ENCODE assay signal across 1 mouse cellular context in the genomic region with DNA sequence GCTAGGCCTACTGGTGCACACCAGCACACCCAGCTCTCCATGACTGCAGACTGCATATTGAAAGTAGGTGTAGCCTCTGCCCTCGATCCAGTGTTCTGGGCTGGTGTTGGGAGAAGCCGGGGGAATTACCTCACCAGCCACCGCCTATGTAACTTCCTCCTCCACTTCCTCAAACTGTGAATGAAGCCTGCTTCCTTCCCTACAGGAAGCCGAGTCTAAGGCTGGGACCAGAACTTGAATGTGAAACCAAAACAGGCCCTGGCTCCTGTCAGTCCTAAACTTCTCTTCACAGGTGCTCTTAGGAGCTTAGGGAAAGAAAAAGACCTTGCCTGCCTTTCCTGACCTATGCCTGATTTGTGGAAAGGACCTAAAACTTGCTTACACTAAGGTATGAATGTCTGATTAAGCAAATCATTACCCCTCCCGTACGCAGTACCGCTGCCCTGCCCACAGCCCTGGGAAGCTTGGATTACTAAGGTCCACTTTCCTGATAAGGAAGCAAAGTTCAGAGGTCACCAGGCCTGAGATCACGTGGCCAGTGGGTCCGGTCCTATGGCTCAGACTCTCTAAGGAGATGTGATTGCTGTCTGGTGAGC.
TF ChIP-seq lines count a peak whose summit lies in the region.

No protein-coding gene starts in this region.

TF ChIP-seq in MEL, 35 proteins besides CTCF, POLR2A, EP300 and RAD21 (continued from another document):
- TF ChIP-seq ZC3H11A (IDR thresholded peaks at IDR 0.05; ENCODE audit: low read depth, low read length), result no peak
- TF ChIP-seq USF2 (IDR thresholded peaks at IDR 0.05; ENCODE audit: borderline replicate concordance in 1 of 2, insufficient read depth in 1 of 2, low read depth in 1 of 2, low read length in 2 of 2), result no peak
- TF ChIP-seq SMC3 (IDR thresholded peaks at IDR 0.05; ENCODE audit: low read depth, low read length), result no peak
- TF ChIP-seq SIN3A (IDR thresholded peaks at IDR 0.05; ENCODE audit: low read length), result peak; percentile 77
- TF ChIP-seq CHD2 (IDR thresholded peaks at IDR 0.05; ENCODE audit: low read length), result no peak
- peak; percentile 85 for TF ChIP-seq ZMIZ1 (IDR thresholded peaks at IDR 0.05; ENCODE audit: low read depth, low read length)
- TF ChIP-seq GATA1 (IDR thresholded peaks at IDR 0.05; ENCODE audit: low read depth, low read length), result no peak
- TF ChIP-seq MAFK (IDR thresholded peaks at IDR 0.05; ENCODE audit: borderline replicate concordance, low read depth, low read length), result no peak
- no peak for TF ChIP-seq BHLHE40 (IDR thresholded peaks at IDR 0.05; ENCODE audit: borderline replicate concordance, low read depth, low read length)
- TF ChIP-seq TBP (IDR thresholded peaks at IDR 0.05; ENCODE audit: low read depth, low read length), result peak; percentile 52; the same call in 1 of the 2 replicates
- peak; percentile 46; the same call in 1 of the 2 replicates for TF ChIP-seq TCF12 (IDR thresholded peaks at IDR 0.05; ENCODE audit: low read depth, low read length)
- TF ChIP-seq NELFE (IDR thresholded peaks at IDR 0.05; ENCODE audit: low read depth, low read length), result no peak; the same call in none of the 2 replicates
- peak; percentile 85 for TF ChIP-seq ELF1 (IDR thresholded peaks at IDR 0.05; ENCODE audit: low read depth, low read length)
- TF ChIP-seq MEF2A (IDR thresholded peaks at IDR 0.05; ENCODE audit: extremely low read depth, insufficient replicate concordance, low read depth, low read length, poor library complexity, severe bottlenecking), result no peak
- TF ChIP-seq JUND (IDR thresholded peaks at IDR 0.05; ENCODE audit: low read depth, low read length), result no peak
- peak; percentile 25; the same call in 1 of the 2 replicates for TF ChIP-seq RCOR1 (IDR thresholded peaks at IDR 0.05; ENCODE audit: low read depth, low read length)
- no peak for TF ChIP-seq GABPA (IDR thresholded peaks at IDR 0.05; ENCODE audit: low read depth, low read length)
- TF ChIP-seq MYB (IDR thresholded peaks at IDR 0.05; ENCODE audit: low read depth, low read length), result no peak
- TF ChIP-seq POLR2AphosphoS2 (IDR thresholded peaks at IDR 0.05; ENCODE audit: low read length), result no peak; the same call in 1 of the 2 replicates
- no peak for TF ChIP-seq ZNF384 (IDR thresholded peaks at IDR 0.05; ENCODE audit: low read depth, low read length)
TF ChIP-seq in MEL: peak in this region for 10.
